Mouse (Mus musculus) midbrain, embryonic 16.5 days (tissue): ENCODE data around the gene Rps19. TPM values are rescaled to one million over a fixed set of nuclear protein-coding genes. Genes with fewer than 3 reads are reported as not detected.

Source experiments
- ATAC-seq: fragments of 200-750 bp; cut with Nextera tagmentation; 2 replicates; pipeline ENCODE4 v1.8.0; 2017; ENCODE audit warnings: moderate TSS enrichment
- H3K27ac ChIP-seq: fragments of 300-500 bp; sonication (generic); 2 replicates; pipeline ENCODE4 v1.5.1; 2014; ENCODE audit warnings: mild to moderate bottlenecking, low read length, mixed read lengths
- H3K27me3 ChIP-seq: fragments of 300-500 bp; sonication (generic); 2 replicates; pipeline ENCODE4 v1.6.1; 2014; ENCODE audit warnings: low read depth, low read length, mixed read lengths; ENCODE audit not compliant: control insufficient read depth, insufficient read depth
- H3K36me3 ChIP-seq: fragments of 300-500 bp; sonication (generic); 2 replicates; pipeline ENCODE4 v1.6.1; 2014; ENCODE audit warnings: mild to moderate bottlenecking, low read length, moderate library complexity, mixed read lengths; ENCODE audit not compliant: control insufficient read depth, insufficient read depth
- H3K4me1 ChIP-seq: fragments of 300-500 bp; sonication (generic); 2 replicates; pipeline ENCODE4 v1.6.1; 2014; ENCODE audit warnings: mild to moderate bottlenecking, low read length, mixed read lengths; ENCODE audit not compliant: control insufficient read depth, insufficient read depth
- H3K4me2 ChIP-seq: fragments of 300-500 bp; sonication (generic); 2 replicates; pipeline ENCODE4 v1.6.1; 2014; ENCODE audit warnings: mild to moderate bottlenecking, low read length, mixed read lengths
- H3K4me3 ChIP-seq: fragments of 300-500 bp; sonication (generic); 2 replicates; pipeline ENCODE4 v1.5.1; 2014; ENCODE audit warnings: low read depth, mild to moderate bottlenecking, low read length, moderate library complexity, mixed read lengths
- H3K9ac ChIP-seq: fragments of 300-500 bp; sonication (generic); 2 replicates; pipeline ENCODE4 v1.6.1; 2014; ENCODE audit warnings: low read depth, low read length, mixed read lengths
- H3K9me3 ChIP-seq: fragments of 300-500 bp; sonication (generic); replicated peaks from 2 replicates; pipeline ENCODE4 v1.6.1; 2014; ENCODE audit warnings: mild to moderate bottlenecking, low read length, mixed read lengths; ENCODE audit not compliant: control insufficient read depth, poor library complexity, severe bottlenecking
- WGBS: fragments of 180-500 bp; shearing (Covaris S2); extraction: QIAGEN DNeasy Blood & Tissue Kit; methylation state at CpG from one replicate; pipeline ENCODE4 v1.1.7; 2014; 5-methylcytosine and 5-hydroxymethylcytosine counted together
- polyA plus RNA-seq: library from polyadenylated mRNA; unstranded; fragments of >200 nt; fragmentation: Nextera tagmentation; extraction: Ambion mirVana; gene quantifications from 2 replicates; pipeline ENCODE4 v1.2.1, GENCODE M21; 2015

Rps19 gene
- polyA plus RNA-seq, 1 experiment from 2014 or later, result 1,058 TPM

DNA sequence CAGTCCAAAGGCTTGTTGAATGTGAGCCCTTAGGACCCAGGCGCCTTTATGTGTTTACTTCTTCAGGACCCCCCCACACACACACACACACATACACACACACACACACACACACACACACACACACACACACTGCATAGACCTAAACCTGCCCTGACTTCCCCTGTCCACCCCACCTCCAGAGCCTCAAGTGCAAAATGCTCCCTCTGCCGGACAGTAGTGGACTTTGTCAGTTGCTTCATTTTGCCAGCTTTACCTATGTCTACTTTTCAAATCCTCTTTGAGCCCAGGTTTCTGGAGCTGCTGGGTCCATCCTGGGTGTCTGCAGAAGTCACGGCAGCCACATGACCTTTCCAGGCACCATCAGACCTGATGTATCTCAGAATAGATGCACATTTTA lies 20.8 kb downstream of the Rps19 start:
- H3K9me3 ChIP-seq, result no peaks in the 10 kb centered on the region
- H3K9ac ChIP-seq, result peak overlapping the region; percentile 74
- H3K4me2 ChIP-seq, result peak overlapping the region; percentile 88
- peak; percentile 8; the same call in 1 of the 2 replicates for ATAC-seq
- WGBS, result 12% methylated on average over 3 of the region's 3 CpGs
- peak overlapping the region; percentile 55 for H3K4me3 ChIP-seq
- H3K27me3 ChIP-seq, result no peaks in the 10 kb centered on the region
- peak overlapping the region; percentile 82 for H3K27ac ChIP-seq
- H3K4me1 ChIP-seq, result peaks cover 29% of the 10 kb centered on the region
- no peaks in the 10 kb centered on the region; the same call in none of the 2 replicates for H3K36me3 ChIP-seq

DNA sequence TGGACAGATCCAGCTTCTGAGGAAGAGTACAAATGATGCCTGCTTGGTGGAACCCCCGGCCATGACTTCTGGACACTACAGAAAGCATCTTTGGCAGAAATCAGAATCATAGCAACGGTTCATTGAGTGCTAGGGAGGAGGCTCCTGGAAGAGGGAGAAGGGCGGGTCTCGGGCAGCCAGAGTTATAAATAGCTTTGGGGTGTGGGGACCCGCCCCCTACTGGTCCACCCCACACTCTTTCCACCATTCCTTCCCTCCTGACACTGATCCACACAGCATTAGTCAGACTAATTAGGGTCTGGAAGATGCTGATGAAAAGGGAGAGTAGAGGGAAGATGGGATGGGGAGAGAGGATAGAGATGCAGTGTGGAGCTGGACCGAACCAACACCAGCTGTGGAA lies 22.4 kb downstream of the Rps19 start:
- no peak overlapping the region for H3K4me3 ChIP-seq
- H3K27me3 ChIP-seq, result no peaks in the 10 kb centered on the region
- WGBS, result 42% methylated on average over 6 of the region's 6 CpGs
- H3K9ac ChIP-seq, result no peak overlapping the region
- H3K9me3 ChIP-seq, result no peaks in the 10 kb centered on the region
- H3K27ac ChIP-seq, result no peak overlapping the region
- ATAC-seq, result no peak
- H3K4me2 ChIP-seq, result no peak overlapping the region
- H3K4me1 ChIP-seq, result peaks cover 29% of the 10 kb centered on the region
- H3K36me3 ChIP-seq, result peaks cover 2% of the 10 kb centered on the region

- Histone ChIP-seq H3K9me3 (no peaks in the 10 kb centered on the region), H3K27me3 (no peaks in the 10 kb centered on the region), H3K4me2 (no peak overlapping the region), H3K4me1 (peaks cover 29% of the 10 kb centered on the region), H3K4me3 (no peak overlapping the region), H3K36me3 (peaks cover 4% of the 10 kb centered on the region), H3K9ac (peak overlapping the region; percentile 28; the same call in 1 of the 2 replicates), H3K27ac (no peak overlapping the region)
- 44% methylated on average over 13 of the region's 13 CpGs for WGBS
- no peak for ATAC-seq
These were observed 23.1 kb downstream of the Rps19 start for GRCm38 (mm10) chr7:24907211-24907748.

GRCm38 (mm10) chr7:24912480-24912879 lies 28.3 kb downstream of the Rps19 start:
- WGBS, result 95% methylated on average over 14 of the region's 14 CpGs
- Histone ChIP-seq H3K27me3 (no peaks in the 10 kb centered on the region), H3K27ac (no peak overlapping the region), H3K4me1 (peaks cover 2% of the 10 kb centered on the region), H3K36me3 (peaks cover 21% of the 10 kb centered on the region), H3K9me3 (no peaks in the 10 kb centered on the region), H3K4me3 (no peak overlapping the region), H3K9ac (no peak overlapping the region), H3K4me2 (no peak overlapping the region)
- no peak for ATAC-seq

DNA sequence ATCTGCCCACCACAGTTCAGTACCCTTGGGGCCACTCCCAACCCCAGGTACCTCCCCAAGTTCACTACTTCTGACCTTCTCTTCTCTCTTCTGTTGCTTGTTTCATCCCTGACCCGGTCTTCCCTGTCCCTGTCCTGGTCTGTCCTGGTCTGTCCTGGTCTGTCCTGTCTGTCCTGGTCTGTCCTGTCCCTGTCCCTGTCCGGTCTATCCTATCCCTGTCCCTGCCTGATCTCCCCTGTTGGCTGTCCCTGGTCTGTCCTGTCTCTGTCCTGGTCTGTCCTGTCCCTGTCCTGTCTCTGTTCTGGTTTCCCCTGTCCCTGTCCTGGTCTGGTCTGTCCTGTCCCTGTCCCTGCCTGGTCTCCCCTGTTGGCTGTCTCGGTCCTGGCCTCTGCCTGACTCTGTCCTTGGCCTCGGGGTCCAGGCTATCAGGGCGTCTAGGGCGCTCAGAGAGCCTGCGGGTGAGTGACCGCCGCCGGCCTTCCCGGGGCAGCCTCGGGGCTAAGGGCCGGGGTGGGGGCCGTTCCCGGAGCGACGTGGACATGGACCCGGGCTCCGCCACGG lies 34.7 kb downstream of the Rps19 start:
- no peak overlapping the region for H3K27ac ChIP-seq
- no peak overlapping the region for H3K4me2 ChIP-seq
- ATAC-seq, result no peak
- no peaks in the 10 kb centered on the region for H3K9me3 ChIP-seq
- H3K9ac ChIP-seq, result no peak overlapping the region
- H3K36me3 ChIP-seq, result peaks cover 50% of the 10 kb centered on the region
- no peaks in the 10 kb centered on the region for H3K27me3 ChIP-seq
- H3K4me3 ChIP-seq, result no peak overlapping the region
- WGBS, result 96% methylated on average over 20 of the region's 20 CpGs
- H3K4me1 ChIP-seq, result no peaks in the 10 kb centered on the region

DNA sequence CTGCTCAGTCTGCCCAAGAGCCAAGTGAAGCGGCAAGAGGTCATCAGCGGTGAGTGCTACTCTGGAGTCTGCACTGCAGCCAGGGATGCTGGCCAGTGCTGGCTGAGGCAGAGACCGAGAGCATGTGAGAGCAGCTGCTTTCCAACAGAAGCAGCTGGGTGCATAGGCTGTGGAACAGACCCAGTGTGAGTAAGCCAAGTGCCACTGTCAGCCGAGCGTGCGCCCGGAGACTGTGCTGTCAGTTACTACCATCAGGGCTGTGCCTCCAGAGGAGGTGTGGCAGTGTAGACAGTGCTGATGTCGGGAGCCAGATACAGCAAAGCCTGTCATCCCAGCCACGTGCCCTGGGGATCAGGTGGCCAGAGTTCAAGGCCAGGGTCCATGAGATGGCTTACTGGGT lies 35.6 kb downstream of the Rps19 start:
- Histone ChIP-seq H3K9ac (no peak overlapping the region), H3K9me3 (no peaks in the 10 kb centered on the region), H3K27me3 (no peaks in the 10 kb centered on the region), H3K36me3 (peaks cover 59% of the 10 kb centered on the region), H3K27ac (no peak overlapping the region), H3K4me3 (no peak overlapping the region), H3K4me2 (no peak overlapping the region), H3K4me1 (no peaks in the 10 kb centered on the region)
- ATAC-seq, result peak; percentile 28; the same call in 1 of the 2 replicates
- WGBS, result 89% methylated on average over 9 of the region's 9 CpGs

DNA sequence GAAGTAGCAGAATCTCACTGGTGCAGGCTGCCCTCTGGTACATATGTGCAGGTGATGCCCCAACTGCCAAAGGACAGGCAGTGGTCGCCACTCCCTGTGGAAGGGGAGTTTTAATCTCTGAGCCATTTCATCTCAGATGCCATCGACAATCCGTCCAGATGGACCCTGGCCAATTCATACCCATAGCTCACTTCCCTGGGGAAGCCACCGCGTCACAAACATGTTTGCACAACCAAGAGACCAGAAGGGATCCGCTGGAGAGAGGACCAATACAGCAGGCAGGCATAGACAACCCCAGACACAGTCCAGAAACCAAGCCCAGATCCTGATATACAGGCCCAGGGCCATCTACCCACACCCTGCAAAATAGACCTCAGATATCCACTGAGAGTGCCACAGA lies 46.3 kb downstream of the Rps19 start:
- Histone ChIP-seq H3K36me3 (peaks cover 7% of the 10 kb centered on the region), H3K4me2 (no peak overlapping the region), H3K27me3 (peaks cover 35% of the 10 kb centered on the region), H3K9me3 (no peaks in the 10 kb centered on the region), H3K4me1 (peaks cover 23% of the 10 kb centered on the region), H3K27ac (no peak overlapping the region), H3K4me3 (no peak overlapping the region), H3K9ac (no peak overlapping the region)
- ATAC-seq, result no peak
- WGBS, result 35% methylated on average over 6 of the region's 6 CpGs

DNA sequence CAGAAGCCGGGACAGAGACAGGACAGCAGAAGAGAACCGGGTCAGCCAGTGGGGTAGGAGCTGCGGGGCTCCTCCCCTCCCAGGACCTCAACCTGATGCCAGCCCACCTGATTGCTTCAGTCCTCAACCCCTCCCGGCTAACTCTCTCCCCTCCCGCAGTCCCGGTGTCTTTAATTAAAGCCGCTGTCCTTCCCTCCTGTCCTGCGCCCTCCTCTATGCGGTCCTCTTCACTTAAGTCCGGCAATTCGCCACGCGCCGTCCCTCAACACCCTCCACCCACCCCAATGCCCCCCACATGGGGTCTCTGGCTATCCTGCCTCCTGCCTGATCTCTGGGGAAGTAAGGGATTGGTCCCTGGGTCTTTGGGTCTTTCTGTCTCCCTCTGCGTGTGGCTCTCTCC lies 47.5 kb downstream of the Rps19 start:
- ATAC-seq, result no peak
- Histone ChIP-seq H3K36me3 (peaks cover 3% of the 10 kb centered on the region), H3K9ac (0 out of 2 replicates have a peak overlapping the region, but pooled peaks have one; percentile 2), H3K27ac (no peak overlapping the region), H3K4me2 (no peak overlapping the region), H3K4me1 (peaks cover 23% of the 10 kb centered on the region), H3K9me3 (no peaks in the 10 kb centered on the region), H3K4me3 (peak overlapping the region; percentile 17; the same call in 1 of the 2 replicates), H3K27me3 (peaks cover 35% of the 10 kb centered on the region)
- WGBS, result 2% methylated on average over 14 of the region's 15 CpGs
